Mouse (Mus musculus) forebrain, embryonic 16.5 days (tissue): ENCODE data around the gene Gm20388. TPM values are rescaled to one million over a fixed set of nuclear protein-coding genes. Genes with fewer than 3 reads are reported as not detected.

ENCODE experiments used
- ATAC-seq: fragments of 200-750 bp; cut with Nextera tagmentation; 2 replicates; pipeline ENCODE4 v1.8.0; 2017; ENCODE audit warnings: mild to moderate bottlenecking, moderate library complexity
- H3K27ac ChIP-seq: fragments of 300-500 bp; sonication (generic); 2 replicates; pipeline ENCODE4 v1.5.1; 2014; ENCODE audit warnings: low read length, control low read depth
- H3K27me3 ChIP-seq: fragments of 300-500 bp; sonication (generic); replicated peaks from 2 replicates; pipeline ENCODE4 v1.6.1; 2014; ENCODE audit warnings: low read length; ENCODE audit not compliant: control insufficient read depth, insufficient read depth
- H3K36me3 ChIP-seq: fragments of 300-500 bp; sonication (generic); 2 replicates; pipeline ENCODE4 v1.6.1; 2014; ENCODE audit not compliant: control insufficient read depth, insufficient read depth
- H3K4me1 ChIP-seq: fragments of 300-500 bp; sonication (generic); replicated peaks from 2 replicates; pipeline ENCODE4 v1.6.1; 2014; ENCODE audit warnings: low read length; ENCODE audit not compliant: control insufficient read depth, insufficient read depth
- H3K4me2 ChIP-seq: fragments of 300-500 bp; sonication (generic); 2 replicates; pipeline ENCODE4 v1.6.1; 2014; ENCODE audit warnings: mild to moderate bottlenecking, low read length, control low read depth
- H3K4me3 ChIP-seq: fragments of 300-500 bp; sonication (generic); replicated peaks from 2 replicates; pipeline ENCODE4 v1.5.1; 2014; ENCODE audit warnings: mild to moderate bottlenecking, low read length, control low read depth
- H3K9ac ChIP-seq: fragments of 300-500 bp; sonication (generic); replicated peaks from 2 replicates; pipeline ENCODE4 v1.6.1; 2014; ENCODE audit warnings: low read depth, low read length, control low read depth
- H3K9me3 ChIP-seq: fragments of 300-500 bp; sonication (generic); 2 replicates; pipeline ENCODE4 v1.6.1; 2016; ENCODE audit warnings: low read length; ENCODE audit not compliant: control insufficient read depth
- WGBS: fragments of 180-500 bp; shearing (Covaris S2); extraction: QIAGEN DNeasy Blood & Tissue Kit; methylation state at CpG from one replicate; pipeline ENCODE4 v1.1.7; 2014; 5-methylcytosine and 5-hydroxymethylcytosine counted together
- polyA plus RNA-seq: library from polyadenylated mRNA; unstranded; fragments of >200 nt; fragmentation: Nextera tagmentation; extraction: Ambion mirVana; gene quantifications from 2 replicates; pipeline ENCODE4 v1.2.1, GENCODE M21; 2015

Gene Gm20388
- polyA plus RNA-seq, 1 experiment from 2014 or later: 4.7 TPM

DNA sequence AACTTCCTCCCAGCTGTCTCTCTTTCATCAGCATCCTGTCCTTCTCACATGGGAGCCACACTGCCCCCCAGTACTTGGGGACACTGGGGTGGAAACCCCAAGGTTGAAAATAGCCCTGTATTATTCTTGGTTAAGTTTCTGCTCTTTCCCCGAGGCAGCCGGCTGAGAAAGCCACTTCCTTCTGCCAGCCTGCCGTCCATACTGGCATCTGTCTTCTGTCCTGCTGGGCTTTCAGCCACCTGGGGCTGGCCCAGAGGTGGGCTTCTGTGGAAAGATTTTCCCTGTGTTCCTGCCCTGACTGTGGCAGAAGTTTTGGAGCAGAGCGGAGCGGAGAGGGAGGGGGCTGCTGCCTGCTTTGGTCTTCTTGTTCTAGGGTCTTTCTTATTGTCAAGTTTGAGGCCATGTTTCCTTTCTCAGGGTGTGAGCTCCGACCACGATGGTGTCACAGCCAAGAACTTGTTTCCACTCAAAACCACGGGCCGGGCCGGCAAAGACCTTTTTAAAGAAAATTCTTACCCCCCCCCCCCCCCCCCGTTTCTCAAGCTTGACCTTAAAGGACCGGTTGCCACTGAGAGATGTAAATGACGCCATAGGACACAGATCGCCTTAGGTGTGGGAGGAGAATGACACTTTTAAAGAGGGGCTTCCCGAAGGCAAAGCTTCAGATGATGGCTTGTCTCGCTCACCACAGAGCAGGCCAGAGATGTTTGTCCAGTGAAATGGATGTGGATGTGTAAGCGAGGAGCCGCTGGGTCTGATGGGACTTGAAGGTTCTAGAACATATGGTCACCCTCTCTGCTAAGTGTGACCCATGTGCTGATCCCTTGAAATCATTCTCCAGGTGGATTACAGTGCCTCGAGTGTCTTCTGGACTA, 849.9 kb downstream of the Gm20388 start:
- Histone ChIP-seq H3K4me2 (no peak overlapping the region), H3K36me3 (no peaks in the 10 kb centered on the region), H3K9me3 (no peaks in the 10 kb centered on the region), H3K4me3 (no peak overlapping the region), H3K27me3 (no peaks in the 10 kb centered on the region), H3K27ac (no peak overlapping the region), H3K9ac (no peak overlapping the region), H3K4me1 (no peaks in the 10 kb centered on the region)
- 87% methylated on average over 19 of the region's 19 CpGs for WGBS
- no peak for ATAC-seq

DNA sequence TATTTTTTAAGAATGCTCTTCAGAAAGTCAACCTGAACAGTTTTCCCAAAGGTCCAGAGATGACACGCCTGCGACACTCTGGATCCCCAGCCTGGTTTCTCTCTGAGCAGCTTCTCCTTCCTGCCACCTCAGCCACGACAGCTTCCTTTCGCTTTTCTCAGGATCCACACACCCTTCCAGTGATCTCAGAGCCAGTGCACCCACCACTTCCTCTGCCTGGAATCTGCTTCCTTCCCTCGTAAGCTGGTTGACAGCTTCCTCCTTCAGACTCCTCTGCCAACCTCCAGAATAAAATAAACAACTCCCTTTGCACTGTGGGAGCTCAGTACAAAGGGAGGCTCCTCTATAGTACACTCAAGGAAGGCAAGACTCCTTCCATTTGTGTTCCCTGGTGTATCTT, 852.6 kb downstream of the Gm20388 start:
- no peak overlapping the region for H3K4me3 ChIP-seq
- H3K9me3 ChIP-seq: no peaks in the 10 kb centered on the region
- H3K4me1 ChIP-seq: no peaks in the 10 kb centered on the region
- H3K27me3 ChIP-seq: no peaks in the 10 kb centered on the region
- 76% methylated on average over 5 of the region's 5 CpGs for WGBS
- H3K36me3 ChIP-seq: no peaks in the 10 kb centered on the region
- no peak for ATAC-seq
- H3K9ac ChIP-seq: no peak overlapping the region
- H3K27ac ChIP-seq: no peak overlapping the region
- H3K4me2 ChIP-seq: no peak overlapping the region

DNA sequence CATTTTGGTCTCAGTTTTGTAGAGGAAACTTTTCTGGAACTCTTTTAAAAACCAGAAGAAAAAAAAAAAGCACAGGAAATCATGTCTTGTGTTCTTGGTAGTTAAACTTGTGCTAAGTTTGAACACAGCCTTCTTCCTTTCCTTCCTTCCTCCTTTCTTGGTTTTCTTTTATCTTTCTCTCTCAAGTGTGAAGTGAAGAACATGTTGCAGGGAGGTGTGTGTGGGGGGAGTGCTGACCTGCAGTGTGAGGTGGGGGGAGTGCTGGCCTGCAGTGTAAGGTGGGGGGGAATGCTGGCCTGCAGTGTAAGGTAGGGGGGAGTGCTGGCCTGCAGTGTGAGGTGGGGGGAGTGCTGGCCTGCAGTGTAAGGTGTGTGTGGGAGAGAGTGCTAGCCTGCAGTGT, 854.0 kb downstream of the Gm20388 start:
- H3K9me3 ChIP-seq: no peaks in the 10 kb centered on the region
- no peaks in the 10 kb centered on the region for H3K4me1 ChIP-seq
- H3K27ac ChIP-seq: no peak overlapping the region
- no peak overlapping the region for H3K4me3 ChIP-seq
- ATAC-seq: no peak
- no peaks in the 10 kb centered on the region for H3K36me3 ChIP-seq
- H3K27me3 ChIP-seq: no peaks in the 10 kb centered on the region
- H3K4me2 ChIP-seq: no peak overlapping the region
- no peak overlapping the region for H3K9ac ChIP-seq

DNA sequence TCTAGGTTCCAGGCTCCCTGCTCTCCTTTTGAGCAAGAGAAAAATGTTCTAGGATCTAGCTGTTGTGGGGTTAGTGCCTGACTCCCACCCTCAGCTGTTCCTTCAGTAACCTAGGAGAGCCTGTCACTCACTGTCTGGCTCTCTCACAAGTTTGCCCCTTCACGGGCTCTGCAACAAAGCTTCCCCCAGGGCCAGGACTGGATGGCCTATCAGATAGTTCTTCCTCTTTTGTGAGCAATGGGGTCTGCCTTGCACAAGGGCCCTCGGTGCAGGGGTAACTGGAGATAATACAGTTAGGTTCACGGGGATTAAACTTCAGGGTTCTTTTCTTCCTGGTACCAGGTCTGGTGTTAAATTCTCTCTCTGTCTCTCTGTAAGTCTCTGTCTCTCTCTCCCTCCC, 856.0 kb downstream of the Gm20388 start:
- no peak for ATAC-seq
- H3K27me3 ChIP-seq: no peaks in the 10 kb centered on the region
- H3K4me3 ChIP-seq: no peak overlapping the region
- H3K4me1 ChIP-seq: no peaks in the 10 kb centered on the region
- H3K9ac ChIP-seq: no peak overlapping the region
- H3K4me2 ChIP-seq: no peak overlapping the region
- WGBS: 26% methylated on average over 3 of the region's 3 CpGs
- no peaks in the 10 kb centered on the region for H3K9me3 ChIP-seq
- H3K36me3 ChIP-seq: no peaks in the 10 kb centered on the region
- H3K27ac ChIP-seq: no peak overlapping the region

DNA sequence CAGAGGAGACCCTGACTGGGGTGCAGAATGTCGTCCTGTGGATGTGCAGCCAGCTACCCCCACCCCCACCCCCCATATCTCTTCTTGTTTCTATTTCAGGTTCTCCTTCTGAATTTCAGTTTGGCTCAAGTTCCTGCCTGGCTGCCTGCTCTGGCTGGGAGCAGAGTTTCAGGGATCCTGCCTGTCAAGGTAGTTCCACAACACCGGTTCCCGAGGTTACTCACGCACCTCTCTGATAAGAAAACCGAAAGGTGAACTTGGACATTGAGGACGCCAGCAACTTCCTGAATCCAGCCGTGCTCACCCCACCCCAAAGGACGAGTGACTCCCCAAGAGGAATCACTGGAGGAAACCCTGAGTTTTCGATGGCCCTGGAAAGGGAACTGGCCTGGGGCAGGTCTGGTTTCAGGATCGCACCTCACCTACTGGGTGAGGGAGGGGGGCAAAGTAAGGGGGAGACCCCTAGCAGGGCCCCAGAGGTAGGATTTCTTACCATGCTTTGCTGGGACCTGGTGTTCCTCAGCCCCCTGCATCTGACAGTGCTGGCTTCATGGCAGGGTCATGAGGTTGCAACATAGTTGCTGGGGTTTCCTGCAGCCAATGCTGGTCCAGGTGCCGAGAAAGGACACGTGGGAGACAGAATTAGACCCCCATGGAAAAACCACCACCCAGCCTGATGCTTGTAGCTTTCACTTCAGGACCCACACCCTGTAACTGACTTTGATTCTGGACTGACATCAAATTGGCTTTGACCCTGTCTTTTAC, 858.0 kb downstream of the Gm20388 start:
- H3K9me3 ChIP-seq: no peaks in the 10 kb centered on the region
- no peaks in the 10 kb centered on the region for H3K4me1 ChIP-seq
- no peak overlapping the region for H3K4me2 ChIP-seq
- H3K27me3 ChIP-seq: no peaks in the 10 kb centered on the region
- H3K9ac ChIP-seq: no peak overlapping the region
- 78% methylated on average over 12 of the region's 12 CpGs for WGBS
- H3K4me3 ChIP-seq: no peak overlapping the region
- no peak overlapping the region for H3K27ac ChIP-seq
- no peaks in the 10 kb centered on the region for H3K36me3 ChIP-seq
- ATAC-seq: no peak

DNA sequence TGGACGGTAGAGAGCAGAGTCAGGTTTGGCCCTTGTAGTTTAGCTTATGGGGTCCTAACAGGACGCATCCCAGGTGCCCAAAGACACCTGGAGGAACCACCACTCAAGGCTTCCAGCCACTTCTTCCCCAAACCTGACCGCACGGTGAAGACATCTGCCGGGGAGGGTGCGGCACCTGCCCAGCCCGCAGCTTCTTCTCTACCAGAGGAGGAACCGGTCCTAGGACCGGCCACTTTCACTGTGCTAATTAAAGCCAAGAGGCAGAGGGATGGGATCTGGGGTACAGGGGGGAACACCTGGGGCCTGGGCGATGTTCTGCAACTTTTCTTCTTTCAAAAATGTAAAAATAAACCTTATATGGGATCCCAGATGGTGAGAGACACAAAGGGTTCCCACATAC, 866.5 kb downstream of the Gm20388 start:
- Histone ChIP-seq H3K9ac (no peak overlapping the region), H3K36me3 (no peaks in the 10 kb centered on the region), H3K27me3 (no peaks in the 10 kb centered on the region), H3K4me2 (no peak overlapping the region), H3K27ac (no peak overlapping the region), H3K4me1 (0 out of 2 replicates have a peak, but pooled peaks cover 2% of the 10 kb centered on the region), H3K9me3 (no peaks in the 10 kb centered on the region), H3K4me3 (no peak overlapping the region)
- no peak for ATAC-seq
- WGBS: 91% methylated on average over 10 of the region's 10 CpGs

DNA sequence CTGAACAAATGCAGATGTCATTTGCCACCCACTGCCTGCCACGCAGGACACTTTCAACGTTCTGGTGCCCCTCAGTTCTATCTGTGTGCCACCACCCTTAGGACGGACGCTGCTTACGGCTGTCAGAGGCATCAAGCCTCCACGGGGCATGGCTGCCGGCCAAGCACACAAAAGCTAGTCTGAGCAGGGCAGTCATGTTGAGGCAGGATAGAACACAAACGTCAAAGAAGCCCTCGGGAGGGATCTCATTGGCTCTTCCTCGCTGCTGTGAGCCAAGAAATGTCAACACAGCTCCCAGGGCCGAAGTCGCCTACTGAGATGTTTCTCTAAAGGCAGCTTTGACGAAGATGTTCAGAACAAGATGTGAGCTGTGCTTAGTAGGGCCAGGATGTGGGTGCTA, 867.1 kb downstream of the Gm20388 start:
- Histone ChIP-seq H3K9ac (no peak overlapping the region), H3K4me3 (no peak overlapping the region), H3K4me1 (0 out of 2 replicates have a peak, but pooled peaks cover 2% of the 10 kb centered on the region), H3K4me2 (no peak overlapping the region), H3K27me3 (no peaks in the 10 kb centered on the region), H3K36me3 (no peaks in the 10 kb centered on the region), H3K27ac (no peak overlapping the region), H3K9me3 (no peaks in the 10 kb centered on the region)
- no peak for ATAC-seq
- 41% methylated on average over 13 of the region's 13 CpGs for WGBS

DNA sequence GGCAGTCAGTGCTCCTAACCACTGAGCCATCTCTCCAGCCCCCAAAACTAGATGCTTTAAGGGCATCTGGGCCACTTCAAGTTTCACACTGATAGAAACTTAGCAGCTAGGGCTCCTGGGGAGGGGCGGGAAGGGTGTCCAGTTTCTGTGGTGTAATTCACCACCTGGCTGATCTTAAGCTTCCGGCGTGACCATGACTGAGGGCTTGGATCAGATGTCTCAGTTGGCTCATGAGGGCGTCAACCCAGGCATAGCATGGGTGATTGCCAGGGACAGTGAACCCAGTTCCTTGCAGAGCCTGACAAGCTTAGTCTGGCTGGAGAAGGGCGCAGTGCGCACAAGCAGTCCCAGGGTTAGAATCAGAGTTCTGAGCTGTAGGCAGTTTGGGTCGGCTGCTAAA, 868.5 kb downstream of the Gm20388 start:
- Histone ChIP-seq H3K4me3 (no peak overlapping the region), H3K9ac (no peak overlapping the region), H3K27me3 (no peaks in the 10 kb centered on the region), H3K4me2 (no peak overlapping the region), H3K27ac (no peak overlapping the region), H3K4me1 (0 out of 2 replicates have a peak, but pooled peaks cover 2% of the 10 kb centered on the region), H3K9me3 (no peaks in the 10 kb centered on the region), H3K36me3 (no peaks in the 10 kb centered on the region)
- WGBS: 97% methylated on average over 7 of the region's 7 CpGs
- ATAC-seq: no peak

DNA sequence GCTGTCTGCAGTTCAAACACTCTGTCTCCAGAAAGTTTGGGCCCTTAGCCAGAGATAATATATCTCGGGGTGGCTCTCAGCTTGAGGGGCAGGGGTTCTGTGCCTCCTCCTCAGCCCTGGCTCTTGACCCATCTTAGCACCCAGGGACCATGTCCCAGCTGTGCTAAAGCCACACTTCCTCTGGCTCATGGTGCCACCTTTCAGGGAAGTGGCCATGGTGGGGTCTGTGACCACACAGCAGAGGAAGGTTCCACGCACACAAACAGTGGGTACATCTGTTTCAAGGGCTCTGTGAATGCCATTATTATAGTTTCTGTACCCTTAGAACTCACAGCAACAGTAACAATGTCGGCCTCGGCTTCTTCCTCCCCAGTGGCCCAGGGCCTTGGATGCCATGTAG, 873.1 kb downstream of the Gm20388 start:
- Histone ChIP-seq H3K4me2 (no peak overlapping the region), H3K4me3 (no peak overlapping the region), H3K36me3 (no peaks in the 10 kb centered on the region), H3K9me3 (no peaks in the 10 kb centered on the region), H3K27ac (no peak overlapping the region), H3K27me3 (no peaks in the 10 kb centered on the region), H3K9ac (no peak overlapping the region), H3K4me1 (no peaks in the 10 kb centered on the region)
- WGBS: 78% methylated on average over 4 of the region's 4 CpGs
- no peak for ATAC-seq
